Mouse (Mus musculus): ENCODE data around the gene Amt. TPM values are rescaled to one million over a fixed set of nuclear protein-coding genes. Genes with fewer than 3 reads are reported as not detected.

The Amt gene
- total RNA-seq, 2 experiments from 2014 or later = 2.4 to 3.1 TPM

DNA sequence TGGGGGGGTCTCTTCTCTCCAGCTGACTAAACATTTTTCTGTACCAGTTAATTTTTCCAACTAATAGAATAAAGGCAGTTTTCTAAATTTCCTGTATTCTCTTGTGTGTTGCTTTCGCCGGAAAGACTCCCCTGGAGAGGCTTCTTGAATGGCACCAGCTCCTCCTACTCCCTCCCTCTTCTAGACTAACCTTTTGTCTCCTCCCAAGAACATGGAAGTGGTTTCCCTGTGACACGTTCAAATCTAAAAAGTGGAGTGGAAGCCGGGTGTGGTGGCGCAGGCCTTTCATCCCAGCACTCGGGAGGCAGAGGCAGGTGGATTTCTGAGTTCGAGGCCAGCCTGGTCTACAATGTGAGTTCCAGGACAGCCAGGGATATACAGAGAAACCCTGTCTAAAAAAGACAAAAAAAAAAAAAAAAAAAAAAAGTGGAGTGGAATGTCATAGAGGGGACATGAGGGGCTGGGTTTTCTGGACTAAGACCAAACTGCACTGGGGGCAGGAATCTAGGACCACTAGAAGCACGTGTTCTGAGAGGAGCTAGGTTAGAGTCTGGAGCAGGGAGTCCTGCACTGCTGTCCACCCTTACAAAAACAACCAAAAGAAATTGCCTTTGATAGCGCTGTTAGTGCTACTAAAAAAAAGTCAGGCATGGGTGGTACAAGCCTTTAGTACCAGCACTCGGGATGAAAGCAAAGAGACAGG, 41.3 kb downstream of the Amt start:
- DNase-seq (ENCODE audit: low spot score in 2 of 2) = no peak

DNA sequence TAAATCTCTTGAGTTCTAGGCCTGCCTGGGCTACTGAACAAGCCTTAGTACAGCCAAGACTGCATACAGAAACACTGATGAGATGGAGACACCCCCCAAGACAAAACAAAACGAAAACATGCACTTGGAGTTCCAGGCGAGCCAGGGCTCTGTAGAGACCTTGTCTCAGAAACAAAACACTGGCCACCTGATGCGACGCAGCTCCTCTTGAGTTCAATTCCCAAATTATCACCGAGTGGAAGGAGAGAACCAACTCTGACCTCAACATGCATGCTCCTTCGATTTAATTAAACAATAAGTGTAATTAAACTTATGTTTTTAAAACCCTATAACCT, 41.9 kb downstream of the Amt start:
- no peak for DNase-seq (ENCODE audit: low spot score in 2 of 2)

GRCm38 (mm10) chr9:108338886-108339781, 42.5 kb downstream of the Amt start, which contains the start of gene Gpx1:
Gene Gpx1, plus strand, starts transcription at chr9:108338903.
- peak; percentile 78 to 91 for DNase-seq (ENCODE audit: low spot score in 2 of 2)

DNA sequence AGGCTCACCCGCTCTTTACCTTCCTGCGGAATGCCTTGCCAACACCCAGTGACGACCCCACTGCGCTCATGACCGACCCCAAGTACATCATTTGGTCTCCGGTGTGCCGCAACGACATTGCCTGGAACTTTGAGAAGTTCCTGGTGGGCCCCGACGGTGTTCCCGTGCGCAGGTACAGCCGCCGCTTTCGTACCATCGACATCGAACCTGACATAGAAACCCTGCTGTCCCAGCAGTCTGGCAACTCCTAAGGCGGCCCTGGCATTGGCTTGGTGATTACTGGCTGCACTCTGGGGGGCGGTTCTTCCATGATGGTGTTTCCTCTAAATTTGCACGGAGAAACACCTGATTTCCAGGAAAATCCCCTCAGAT, 43.2 kb downstream of the Amt start:
- DNase-seq (ENCODE audit: low spot score in 2 of 2) = peak in 1 of 2 experiments; percentile 24

- DNase-seq (ENCODE audit: low spot score in 2 of 2) = no peak
Observed at GRCm38 (mm10) chr9:108340258-108341138, 43.8 kb downstream of the Amt start.

- no peak for DNase-seq (ENCODE audit: low spot score in 2 of 2)
Observed at GRCm38 (mm10) chr9:108341139-108341475, 44.5 kb downstream of the Amt start.

GRCm38 (mm10) chr9:108341801-108342200, 45.1 kb downstream of the Amt start:
- no peak for DNase-seq (ENCODE audit: low spot score in 2 of 2)

- DNase-seq (ENCODE audit: low spot score in 2 of 2) = no peak
Observed at GRCm38 (mm10) chr9:108342301-108342831, 45.7 kb downstream of the Amt start.

DNA sequence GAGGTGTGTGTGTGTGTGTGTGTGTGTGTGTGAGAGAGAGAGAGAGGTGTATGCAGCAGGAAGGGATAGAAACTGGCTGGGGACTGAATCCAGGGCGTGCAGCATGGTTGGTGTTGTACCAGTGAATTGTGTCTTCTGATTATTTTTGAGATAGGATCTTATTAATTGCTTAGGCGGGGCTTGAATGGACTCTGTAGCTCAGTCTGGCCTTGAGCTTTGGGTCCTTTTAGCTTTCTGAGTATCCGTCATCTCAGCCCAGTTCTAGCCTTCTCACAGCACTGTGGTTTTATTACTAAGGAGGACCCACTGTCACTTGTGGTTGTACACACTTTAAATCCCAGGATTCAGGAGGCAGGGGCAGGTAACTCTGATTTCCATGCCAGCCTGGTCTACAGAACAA, 46.7 kb downstream of the Amt start:
- no peak for DNase-seq (ENCODE audit: low spot score in 2 of 2)

- DNase-seq (ENCODE audit: low spot score in 2 of 2) = no peak
Observed at GRCm38 (mm10) chr9:108343835-108344234, 47.2 kb downstream of the Amt start.

- no peak for DNase-seq (ENCODE audit: low spot score in 2 of 2)
Observed at GRCm38 (mm10) chr9:108344471-108344870, 47.8 kb downstream of the Amt start.

DNA sequence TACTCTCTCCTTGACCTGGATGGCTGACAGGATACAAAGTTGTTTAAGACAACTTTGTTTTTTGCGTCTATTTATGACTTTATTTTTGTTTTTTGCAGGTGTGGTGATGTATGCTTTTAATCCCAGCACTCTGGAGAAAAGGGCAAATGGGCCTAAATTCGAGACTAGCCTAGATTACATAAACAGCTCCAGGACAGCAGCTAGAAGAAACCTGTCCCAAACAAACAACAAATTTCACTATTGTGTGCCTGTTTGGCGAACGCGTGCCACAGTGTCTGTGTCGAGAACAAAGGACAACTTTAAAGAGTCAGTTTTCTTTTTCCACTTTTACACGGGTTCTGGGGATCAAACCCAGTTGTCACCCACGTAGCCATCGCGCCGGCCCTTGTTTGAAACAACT, 50.4 kb downstream of the Amt start:
- DNase-seq (ENCODE audit: low spot score in 2 of 2) = no peak

DNA sequence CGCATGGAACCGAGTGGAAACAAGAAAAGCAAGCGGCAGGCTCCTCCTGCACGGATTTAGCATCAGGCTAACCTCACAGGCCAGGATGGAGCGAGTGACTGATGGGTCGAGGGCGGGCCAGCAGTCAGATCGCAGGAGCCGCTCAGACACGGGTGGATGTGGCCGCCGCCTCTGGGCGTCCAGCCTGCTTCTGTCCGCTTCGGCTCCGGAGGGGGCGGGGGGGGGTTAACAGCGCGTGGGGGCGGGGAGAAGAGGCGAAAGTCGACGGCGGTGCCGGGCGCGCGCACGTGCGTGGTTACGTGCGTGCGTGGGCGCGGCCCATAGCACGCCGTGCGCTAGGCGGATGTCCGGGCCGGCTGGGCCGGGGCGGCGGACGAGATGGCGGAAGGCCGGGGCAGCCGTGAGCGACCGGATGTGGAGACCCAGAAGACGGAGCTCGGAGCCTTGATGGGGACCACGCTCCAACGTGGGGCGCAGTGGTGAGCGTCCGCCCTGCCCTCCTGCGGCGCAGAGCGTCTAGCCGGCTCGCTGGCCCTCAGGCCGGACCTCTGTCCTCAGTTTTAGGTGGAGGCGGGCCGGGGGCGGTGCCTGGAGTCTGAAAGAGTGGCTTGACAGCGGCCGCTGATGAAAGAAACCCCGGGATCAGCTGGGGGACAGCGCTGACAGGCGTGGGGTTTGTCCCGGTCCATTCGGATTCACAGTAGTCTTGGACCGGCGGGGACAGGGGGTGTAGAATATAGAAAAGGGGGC, 51.1 kb downstream of the Amt start, which contains the start of gene Usp4:
TSS of gene Usp4 (plus strand) at position 314 of the 750 bp plus-strand sequence.
- peak; percentile 84 to 93 for DNase-seq (ENCODE audit: low spot score in 2 of 2)

DNA sequence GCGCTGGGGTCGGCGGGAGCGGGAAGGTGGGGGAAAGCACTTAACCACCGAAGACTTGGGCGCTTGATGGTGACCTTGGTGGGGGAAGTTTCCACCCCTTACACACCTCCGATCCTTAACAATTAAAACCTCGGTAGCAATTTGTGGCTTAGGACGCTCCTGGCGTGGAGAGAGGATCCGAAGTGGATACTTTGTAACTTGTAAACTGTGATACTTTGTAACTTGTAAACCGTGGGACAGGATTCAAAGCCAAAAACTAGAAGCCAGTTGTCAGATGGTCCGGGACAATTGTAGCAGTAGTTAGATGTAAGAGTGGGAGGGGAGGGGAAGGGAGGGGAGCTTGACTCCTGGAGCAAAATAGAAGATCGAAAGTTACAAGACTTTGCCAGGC, 51.6 kb downstream of the Amt start:
- no peak for DNase-seq (ENCODE audit: low spot score in 2 of 2)

DNA sequence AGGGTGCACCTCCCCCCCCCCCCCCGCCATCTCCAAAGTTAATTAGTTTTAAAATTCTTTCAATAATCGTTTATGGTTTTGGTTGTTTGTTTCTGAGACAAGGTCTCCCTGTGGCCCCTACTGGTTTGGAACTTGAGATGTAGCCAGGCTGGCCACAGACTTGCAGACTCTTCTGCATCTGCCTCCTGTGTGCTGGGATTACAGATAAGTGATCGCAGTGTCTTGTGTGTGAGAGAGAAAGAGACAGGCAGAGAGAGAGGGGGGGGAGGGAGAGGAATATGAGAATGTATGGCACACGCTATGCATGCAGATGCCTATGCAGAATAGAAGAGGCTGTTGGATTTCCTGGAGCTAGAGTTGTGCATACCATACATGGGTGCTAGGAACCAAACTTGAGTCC, 53.1 kb downstream of the Amt start:
- DNase-seq (ENCODE audit: low spot score in 2 of 2) = no peak

Other genes with a start within 250 kb of the Amt start
- 10 to 100 TPM; 18.2 to 20.6 TPM for gene Gmppb, start 247.6 kb upstream of the Amt start, total RNA-seq (2021)
- 1 to 10 TPM; 3.2 to 3.4 TPM for gene Amigo3, start 243.7 kb upstream of the Amt start, total RNA-seq (2021)
- under 1 TPM in 1 of 2 experiments, not detected in 1; 0.36 TPM for gene Mst1, start 216.4 kb upstream of the Amt start, total RNA-seq (2021)
- 10 to 100 TPM; 83.8 to 94.8 TPM for gene Rnf123, start 213.5 kb upstream of the Amt start, total RNA-seq (2021)
- 10 to 100 TPM; 47.7 to 51.5 TPM for gene Apeh, start 202.2 kb upstream of the Amt start, total RNA-seq (2021)
- under 1 TPM; 0.39 to 0.41 TPM for gene Bsn, start 106.5 kb upstream of the Amt start, total RNA-seq (2021)
- 100 to 1,000 TPM; 400 to 402 TPM for gene Dag1, start 32.9 kb upstream of the Amt start, total RNA-seq (2021)
- 10 to 100 TPM; 15.9 to 16.7 TPM for gene Nicn1, start 6.4 kb upstream of the Amt start, total RNA-seq (2021)
- 100 to 1,000 TPM; 272 TPM for gene Rhoa, start 9.3 kb downstream of the Amt start, total RNA-seq (2021)
- gene Tcta, start 9.3 kb downstream of the Amt start, total RNA-seq (2021) = 10 to 100 TPM; 24.7 to 33.9 TPM
- gene Gpx1, start 42.0 kb downstream of the Amt start, total RNA-seq (2021) = 100 to 1,000 TPM in 1 of 2 experiments, 10 to 100 TPM in 1; 91.8 to 108 TPM
- 10 to 100 TPM; 77.2 to 93.2 TPM for gene Usp4, start 51.0 kb downstream of the Amt start, total RNA-seq (2021)
- gene 1700102P08Rik, start 96.0 kb downstream of the Amt start, total RNA-seq (2021) = 1 to 10 TPM in 1 of 2 experiments, under 1 TPM in 1; 0.57 to 1.2 TPM
- under 1 TPM; 0.21 to 0.25 TPM for gene Ccdc36, start 131.6 kb downstream of the Amt start, total RNA-seq (2021)
- not detected for gene BC048562, start 139.6 kb downstream of the Amt start, total RNA-seq (2021)
- 10 to 100 TPM; 27.0 to 31.3 TPM for gene Ccdc71, start 163.7 kb downstream of the Amt start, total RNA-seq (2021)
- gene Klhdc8b, start 164.7 kb downstream of the Amt start, total RNA-seq (2021) = 10 to 100 TPM; 13.4 to 15.3 TPM
- gene Lamb2, start 182.9 kb downstream of the Amt start, total RNA-seq (2021) = 100 to 1,000 TPM; 180 to 191 TPM
- 100 to 1,000 TPM; 107 to 126 TPM for gene Usp19, start 193.7 kb downstream of the Amt start, total RNA-seq (2021)
- 10 to 100 TPM; 93.1 to 96.0 TPM for gene Qars, start 210.9 kb downstream of the Amt start, total RNA-seq (2021)
- gene Qrich1, start 220.0 kb downstream of the Amt start, total RNA-seq (2021) = 100 to 1,000 TPM; 109 to 123 TPM

Data from gastrocnemius, postnatal 4 days (tissue).